Mouse (Mus musculus) myocyte (in vitro differentiated cells): Measurements from ENCODE around the gene Lypd9.

Experiments
- CEBPB ChIP-seq: IDR thresholded peaks from 2 replicates; pipeline ENCODE4 v1.6.1; 2011; ENCODE audit warnings: mild to moderate bottlenecking, moderate library complexity; ENCODE audit not compliant: poor library complexity, insufficient read depth, severe bottlenecking
- MAX ChIP-seq: IDR thresholded peaks from one replicate; pipeline ENCODE4 v1.6.1; 2011; ENCODE audit warnings: low read depth, mild to moderate bottlenecking, control low read depth
- MYOD1 ChIP-seq, 3 experiments: IDR thresholded peaks; one replicate each; pipeline ENCODE4 v1.6.1; 2011; ENCODE audit warnings: control low read depth in 2 of 3, low read depth in 2 of 3, mild to moderate bottlenecking in 2 of 3, moderate library complexity in 1 of 3; ENCODE audit not compliant: insufficient read length in 2 of 3, control insufficient read depth in 1 of 3
- MYOG ChIP-seq, 3 experiments: IDR thresholded peaks; one replicate each; pipeline ENCODE4 v1.6.1; 2011; ENCODE audit warnings: control low read depth in 2 of 3, low read depth in 2 of 3, mild to moderate bottlenecking in 2 of 3; ENCODE audit not compliant: insufficient read length in 2 of 3, control insufficient read depth in 1 of 3, insufficient read depth in 1 of 3
- POLR2A ChIP-seq: IDR thresholded peaks from one replicate; pipeline ENCODE4 v1.6.1; 2011; ENCODE audit warnings: low read depth, mild to moderate bottlenecking, control low read depth, moderate library complexity; ENCODE audit not compliant: insufficient read length
- TCF12 ChIP-seq: IDR thresholded peaks from one replicate; pipeline ENCODE4 v1.6.1; 2011; ENCODE audit warnings: mild to moderate bottlenecking, control low read depth; ENCODE audit not compliant: poor library complexity, insufficient read depth, severe bottlenecking
- TCF3 ChIP-seq: IDR thresholded peaks from one replicate; pipeline ENCODE4 v1.6.1; 2011; ENCODE audit warnings: low read depth, control low read depth; ENCODE audit not compliant: insufficient read length

- TF ChIP-seq TCF3, result no peak
- no peak for TF ChIP-seq POLR2A
- no peak for TF ChIP-seq MAX
- TF ChIP-seq TCF12, result no peak
- no peak for TF ChIP-seq MYOG (IDR thresholded peaks at IDR 0.05; ENCODE audit: control insufficient read depth in 1 of 3, insufficient read depth in 1 of 3, insufficient read length in 2 of 3, low read depth in 2 of 3)
- TF ChIP-seq MYOD1 (IDR thresholded peaks at IDR 0.05; ENCODE audit: control insufficient read depth in 1 of 3, insufficient read length in 2 of 3, low read depth in 2 of 3), result no peak
- TF ChIP-seq CEBPB, result no peak
Measured at GRCm38 (mm10) chr11:58492455-58492854, 39.7 kb upstream of the Lypd9 start, which contains the start of gene Olfr332.
